Mouse (Mus musculus) heart, postnatal 10 days (tissue): ENCODE results near the gene Tmtc1. TPM values are rescaled to one million over a fixed set of nuclear protein-coding genes. Genes with fewer than 3 reads are reported as not detected.

Experiments used
- DNase-seq, 2 experiments: peaks; one replicate each; pipeline ENCODE4 v3.0.0; 2021
- intact Hi-C: fragments of 180-260 bp; cut with DNase I; formaldehyde crosslinking; loops from one replicate; pipeline ENCODE4 v1.15.1; 2025
- total RNA-seq, 2 experiments: library from RNA; stranded (reverse); gene quantifications; 2 replicates each; pipeline ENCODE4 v1.2.3; 2021

The Tmtc1 gene
- total RNA-seq, 2 experiments from 2014 or later: 22.5 to 29.0 TPM

GRCm38 (mm10) chr6:148436441-148437001 lies 7.7 kb downstream of the Tmtc1 start:
- intact Hi-C loops: no loop called here
- DNase-seq: no peak

DNA sequence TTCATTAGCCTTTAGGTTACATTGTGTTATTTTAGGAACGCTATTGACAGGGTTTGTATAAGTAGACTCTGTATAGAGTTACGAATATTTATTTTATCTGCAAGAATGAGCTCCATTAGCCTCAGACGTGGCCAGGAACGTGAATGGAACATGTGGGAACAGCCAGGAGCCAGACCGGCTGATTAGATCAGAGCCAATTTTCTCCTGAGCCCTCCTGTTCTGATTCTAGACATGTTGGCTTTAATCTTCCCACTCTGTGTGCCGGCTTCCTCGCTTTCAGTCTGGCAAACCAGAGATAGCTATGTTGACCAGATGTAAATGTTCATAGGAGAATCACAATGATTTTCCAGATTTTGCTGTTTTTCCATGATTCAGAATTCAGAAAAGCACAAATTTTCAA lies 22.6 kb downstream of the Tmtc1 start:
- DNase-seq: no peak
- intact Hi-C loops: no loop called here

GRCm38 (mm10) chr6:148420387-148420786 lies 23.8 kb downstream of the Tmtc1 start:
- no peak for DNase-seq
- intact Hi-C loops: no loop called here

GRCm38 (mm10) chr6:148416597-148416996 lies 27.6 kb downstream of the Tmtc1 start:
- intact Hi-C loops: no loop called here
- DNase-seq: no peak

DNA sequence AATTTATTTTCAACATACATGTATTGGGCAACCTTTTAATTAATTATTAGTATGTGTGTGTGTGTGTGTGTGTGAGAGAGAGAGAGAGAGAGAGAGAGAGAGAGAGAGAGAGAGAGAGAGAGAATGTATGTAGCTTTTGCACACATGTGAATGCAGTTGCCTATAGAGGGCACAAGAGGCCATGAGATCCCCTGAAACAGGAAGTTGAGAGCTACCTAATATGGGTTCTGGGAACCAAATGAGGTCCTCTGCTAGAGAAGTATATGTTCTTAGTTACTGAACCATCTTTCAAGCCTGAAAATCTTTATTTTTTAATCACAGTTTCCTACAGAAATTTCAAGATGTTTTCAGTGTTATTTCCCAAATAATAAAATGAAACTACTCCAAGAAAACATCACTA lies 30.6 kb downstream of the Tmtc1 start:
- intact Hi-C loops: no loop called here
- DNase-seq: no peak

DNA sequence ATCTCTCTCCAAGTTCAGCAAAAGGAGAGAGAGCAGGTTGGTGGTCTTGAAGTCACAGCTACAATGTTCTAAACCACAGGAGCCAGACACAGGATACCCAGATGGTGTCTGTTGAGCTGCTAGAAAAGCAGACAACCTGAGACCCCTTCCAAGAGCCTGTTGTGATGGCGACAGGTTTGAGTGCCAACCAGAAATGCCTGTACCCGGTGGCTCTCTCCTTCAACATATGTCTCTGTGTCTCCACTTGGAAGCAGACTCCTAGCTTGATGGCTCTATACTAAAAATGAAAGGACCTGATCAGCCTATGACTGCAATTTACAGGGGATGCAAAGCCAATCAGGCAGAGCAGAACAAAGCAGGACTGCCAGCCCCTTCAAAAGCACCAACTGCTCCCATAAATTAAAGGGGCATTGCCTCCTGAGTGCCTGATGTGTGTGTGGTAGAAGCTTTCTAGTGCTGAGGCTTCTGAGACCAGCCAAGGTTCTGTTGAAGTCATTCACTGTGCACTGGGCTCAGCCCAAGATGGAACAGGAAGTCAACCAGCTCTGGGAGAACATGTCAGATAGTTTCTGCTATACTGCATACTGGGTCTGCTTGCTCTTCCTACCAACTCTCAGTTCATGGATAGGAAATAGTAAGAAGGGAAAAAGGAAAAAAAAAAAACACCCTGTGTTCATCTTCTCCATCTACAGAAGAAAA lies 37.2 kb downstream of the Tmtc1 start:
- intact Hi-C loops: loop anchor here (5.0 kb wide), 1 partner anchor 35 kb away; the partner anchor contains the start of gene Tmtc1
- no peak for DNase-seq

- DNase-seq: no peak
- intact Hi-C loops: loop anchor here (5.0 kb wide), 1 partner anchor 37 kb away; the partner anchor contains the start of gene Tmtc1
Measured at GRCm38 (mm10) chr6:148405599-148405998, 38.6 kb downstream of the Tmtc1 start.

DNA sequence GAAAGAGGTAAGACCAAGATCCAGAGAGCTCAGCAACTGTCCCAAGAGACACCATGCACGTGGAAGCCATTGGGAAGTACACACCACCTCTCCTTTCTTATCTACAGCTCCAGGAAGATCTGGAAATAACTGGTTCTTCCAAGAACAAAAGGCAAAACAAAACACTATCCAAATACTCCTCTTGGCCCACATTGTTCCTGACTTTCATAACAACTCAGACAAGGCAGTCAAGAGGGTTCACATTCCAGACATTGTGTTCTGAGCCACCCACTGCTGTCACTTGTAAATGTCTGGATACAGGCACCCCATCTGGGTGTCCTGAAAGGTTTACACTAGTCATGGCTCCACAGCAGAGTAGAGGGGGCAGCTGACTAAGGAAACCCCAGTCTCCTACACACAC lies 39.7 kb downstream of the Tmtc1 start:
- peak; percentile 51 to 57 for DNase-seq
- intact Hi-C loops: no loop called here

DNA sequence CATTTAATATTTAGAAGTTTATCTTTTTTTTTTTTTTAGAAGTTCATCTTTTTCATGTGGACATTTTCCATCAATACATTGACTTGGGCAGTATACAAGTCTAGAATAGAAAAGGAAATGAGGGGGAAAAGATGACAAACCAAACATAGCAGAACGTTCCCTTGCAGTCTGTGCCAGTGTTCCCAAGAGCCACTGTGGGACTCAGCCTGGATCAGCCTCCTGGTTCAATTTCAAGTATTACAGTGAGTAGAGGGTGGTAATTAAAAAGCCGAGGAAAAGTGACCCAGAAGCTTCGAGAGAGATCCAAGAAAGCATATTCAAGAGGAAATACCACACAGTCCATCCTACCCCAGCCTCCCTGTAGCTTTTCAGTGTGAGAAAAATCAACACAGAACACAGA lies 40.4 kb downstream of the Tmtc1 start:
- DNase-seq: no peak
- intact Hi-C loops: no loop called here

DNA sequence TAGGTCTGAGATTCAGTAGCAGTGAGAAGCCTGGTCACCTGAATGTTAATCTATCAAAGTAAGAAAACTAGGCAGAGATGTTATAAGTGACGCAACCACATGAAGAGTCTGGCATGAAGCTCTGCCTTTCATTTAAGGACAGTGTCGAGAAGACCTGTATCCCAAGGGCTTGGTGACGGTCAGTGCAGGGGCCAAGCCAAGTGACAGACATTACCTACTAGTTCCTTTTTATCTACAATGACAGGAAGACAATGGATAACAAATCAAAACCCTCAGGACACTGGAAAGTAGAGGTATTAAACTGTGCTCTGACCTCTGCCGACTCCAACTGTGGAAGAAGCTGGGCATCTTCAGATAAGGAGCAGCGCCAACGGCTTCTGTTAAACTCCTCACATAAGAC lies 43.2 kb downstream of the Tmtc1 start:
- intact Hi-C loops: no loop called here
- no peak for DNase-seq

GRCm38 (mm10) chr6:148399541-148399940 lies 44.6 kb downstream of the Tmtc1 start:
- no peak for DNase-seq
- intact Hi-C loops: loop anchor here (5.0 to 10.0 kb wide), 2 partner anchors 283 to 495 kb away; partner anchors contain the start of gene Caprin2

DNA sequence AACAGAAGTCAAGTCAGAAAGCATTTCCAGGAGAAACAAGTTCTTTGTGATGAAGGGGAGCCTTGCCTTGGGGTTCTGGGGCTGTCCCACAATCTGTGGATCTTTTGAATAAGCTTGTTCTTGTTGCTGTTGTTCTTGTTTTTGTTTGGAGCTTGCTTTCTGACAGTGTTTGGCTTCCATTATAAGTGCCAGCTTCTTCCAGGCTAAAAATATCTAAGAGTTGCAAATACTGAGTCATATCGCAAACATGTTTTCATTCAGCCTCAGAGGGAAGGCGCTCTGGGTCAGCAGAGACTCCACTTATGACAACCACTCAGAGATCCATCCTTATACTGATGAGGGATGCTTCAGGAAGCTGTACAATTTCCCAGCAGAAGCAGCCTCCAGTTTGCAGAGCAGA lies 45.3 kb downstream of the Tmtc1 start:
- intact Hi-C loops: loop anchor here (5.0 to 10.0 kb wide), 2 partner anchors 283 to 496 kb away; partner anchors contain the start of gene Caprin2
- peak in 1 of 2 experiments; percentile 33 for DNase-seq

GRCm38 (mm10) chr6:148397270-148397669 lies 46.9 kb downstream of the Tmtc1 start:
- DNase-seq: no peak
- intact Hi-C loops: loop anchor here (5.0 to 10.0 kb wide), 2 partner anchors 285 to 498 kb away; partner anchors contain the start of gene Caprin2

- DNase-seq: no peak
- intact Hi-C loops: loop anchor here (5.0 to 10.0 kb wide), 2 partner anchors 287 to 500 kb away; partner anchors contain the start of gene Caprin2
Measured at GRCm38 (mm10) chr6:148395272-148395671, 48.9 kb downstream of the Tmtc1 start.

DNA sequence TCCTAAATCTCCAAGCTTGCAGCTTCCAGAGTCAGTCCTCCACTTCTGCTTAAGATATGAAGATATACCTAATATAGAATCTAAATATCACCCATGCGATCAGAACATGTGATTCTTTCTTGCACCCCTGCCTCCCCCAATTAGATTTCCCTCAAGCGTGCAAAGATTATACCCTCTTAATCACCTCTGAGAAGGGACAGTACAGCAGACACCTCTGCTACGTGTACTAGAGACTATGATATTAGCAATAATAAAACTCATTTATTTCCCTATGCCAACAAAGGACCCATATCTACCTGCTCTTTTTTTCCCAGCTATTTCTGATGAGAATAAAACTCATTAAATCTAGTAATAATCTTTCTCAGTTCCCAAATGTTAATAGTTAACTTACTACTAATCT lies 49.9 kb downstream of the Tmtc1 start:
- intact Hi-C loops: loop anchor here (10.0 kb wide), 1 partner anchor 501 kb away; the partner anchor contains the start of gene Caprin2
- DNase-seq: no peak

- intact Hi-C loops: loop anchor here (10.0 kb wide), 1 partner anchor 503 kb away; the partner anchor contains the start of gene Caprin2
- DNase-seq: no peak
Measured at GRCm38 (mm10) chr6:148392147-148392546, 52.0 kb downstream of the Tmtc1 start.

- intact Hi-C loops: loop anchor here (10.0 kb wide), 1 partner anchor 504 kb away; the partner anchor contains the start of gene Caprin2
- DNase-seq: peak; percentile 43 to 51
Measured at GRCm38 (mm10) chr6:148391286-148391685, 52.9 kb downstream of the Tmtc1 start.

DNA sequence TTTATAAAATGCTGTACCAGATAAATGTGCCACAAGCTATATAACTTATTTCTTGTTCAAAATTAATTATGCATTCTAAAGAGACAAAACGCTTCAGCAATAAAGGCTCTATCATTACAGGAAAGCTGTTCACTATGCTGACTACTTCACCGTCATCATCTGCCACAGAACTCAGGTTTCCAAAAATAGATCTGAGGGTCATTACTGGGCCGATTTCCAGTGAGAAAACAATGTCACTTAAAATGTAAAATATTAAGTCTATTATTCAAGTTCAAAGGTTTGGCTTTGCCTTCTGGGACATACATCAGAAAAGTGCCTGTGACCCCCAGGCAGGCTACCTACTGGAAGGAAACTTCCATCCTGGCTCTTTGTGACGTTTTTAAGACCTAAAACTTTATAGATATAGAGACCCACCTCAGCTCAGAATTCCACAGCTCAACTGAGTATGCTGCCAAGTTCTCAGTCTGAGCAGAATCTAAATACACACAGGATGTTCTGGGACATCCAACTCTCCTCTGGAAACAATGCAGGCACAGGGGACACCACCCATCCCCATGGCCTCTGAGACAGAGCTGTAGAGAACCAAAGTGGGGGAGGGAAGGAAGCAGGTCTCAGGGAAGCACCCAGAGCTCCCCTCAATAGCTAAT lies 53.4 kb downstream of the Tmtc1 start:
- peak; percentile 64 to 66 for DNase-seq
- intact Hi-C loops: loop anchor here (10.0 kb wide), 1 partner anchor 504 kb away; the partner anchor contains the start of gene Caprin2

GRCm38 (mm10) chr6:148387990-148388389 lies 56.2 kb downstream of the Tmtc1 start:
- no peak for DNase-seq
- intact Hi-C loops: no loop called here

DNA sequence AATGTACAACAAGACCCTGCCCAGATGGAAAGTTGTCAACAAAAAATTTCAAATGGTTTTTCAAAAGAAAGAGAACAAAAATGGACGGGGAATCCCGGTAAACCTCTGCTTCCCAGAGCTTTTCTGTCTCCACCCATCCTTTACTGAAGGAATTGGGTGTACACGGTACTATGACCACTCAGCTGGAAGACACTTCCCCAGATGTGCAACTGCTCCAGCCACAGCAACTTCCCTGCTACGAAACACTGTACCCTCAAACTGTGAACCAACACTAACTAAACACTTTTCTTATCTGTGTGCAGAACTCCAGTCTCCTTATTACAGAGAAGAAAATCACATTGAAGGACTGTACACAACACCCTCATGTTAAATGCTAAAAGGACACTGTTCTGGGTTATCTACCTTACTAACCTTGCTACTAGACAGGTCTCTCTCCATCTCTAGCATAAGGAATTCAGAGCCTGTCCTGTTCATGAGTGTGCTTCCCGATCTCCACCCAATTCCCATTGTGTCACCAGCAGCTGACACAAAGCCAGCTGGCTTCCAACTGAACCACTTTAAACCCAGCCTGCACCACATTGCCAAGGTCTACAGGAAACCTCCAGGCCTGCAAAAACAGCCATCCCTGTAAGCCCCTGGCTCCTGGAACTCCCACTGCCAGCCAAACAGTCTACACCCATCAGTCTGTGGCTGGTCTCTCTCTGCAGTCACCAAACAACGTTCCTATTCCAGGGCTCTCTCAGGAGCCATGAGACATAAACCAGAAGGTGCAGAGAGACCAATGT lies 59.9 kb downstream of the Tmtc1 start:
- intact Hi-C loops: no loop called here

More for the DNA sequence above, 59.9 kb downstream of the Tmtc1 start:
- DNase-seq: peak; percentile 86 to 89
